Mouse (Mus musculus) Muller cell, postnatal 12 days (primary cell): ENCODE measurements around the gene Ccdc6.

Source experiments
- DNase-seq: peaks from one replicate; pipeline ENCODE4 v3.0.0-alpha.2; 2015; ENCODE audit errors: inconsistent ontology term

The Ccdc6 gene

DNA sequence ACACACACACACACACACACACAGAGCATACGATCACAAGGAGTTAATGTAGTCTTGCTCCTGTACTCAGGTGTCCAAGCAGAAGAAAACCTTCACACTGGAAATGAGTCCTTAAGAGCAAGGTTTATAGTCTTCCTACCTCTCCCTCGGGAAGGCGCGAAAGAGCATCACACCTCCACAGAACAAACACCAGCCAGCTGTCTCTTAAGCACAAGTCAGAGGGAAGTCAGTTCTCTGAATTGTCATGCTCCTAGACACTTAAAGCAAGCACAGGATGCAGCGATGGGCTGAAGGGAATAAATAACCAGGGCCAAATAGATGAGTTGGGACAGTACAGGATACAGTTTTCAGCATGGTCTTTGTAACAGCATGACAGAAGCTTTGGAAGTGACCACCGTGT is 35.8 kb downstream of the Ccdc6 start:
- DNase-seq = no peak

DNA sequence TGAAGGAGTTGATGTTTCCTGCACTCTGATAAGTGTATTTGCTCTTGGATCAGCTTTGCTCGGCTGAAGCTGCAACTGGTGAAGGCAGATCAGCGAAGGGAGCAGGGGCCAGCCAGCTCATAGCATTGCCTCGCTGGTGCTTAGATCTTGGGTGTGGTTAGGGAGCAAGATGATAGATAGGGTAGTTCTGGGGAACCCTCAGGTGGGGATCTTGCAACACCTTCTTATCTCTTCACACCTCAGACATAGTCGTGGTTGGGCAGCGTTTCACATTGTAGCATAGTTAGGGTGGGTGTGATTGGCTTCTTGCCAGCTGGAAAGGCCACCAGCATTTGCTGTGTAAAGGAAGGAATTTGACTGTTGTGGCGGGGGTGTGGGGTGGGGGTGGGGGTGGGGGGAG is 36.3 kb downstream of the Ccdc6 start:
- DNase-seq = no peak

DNA sequence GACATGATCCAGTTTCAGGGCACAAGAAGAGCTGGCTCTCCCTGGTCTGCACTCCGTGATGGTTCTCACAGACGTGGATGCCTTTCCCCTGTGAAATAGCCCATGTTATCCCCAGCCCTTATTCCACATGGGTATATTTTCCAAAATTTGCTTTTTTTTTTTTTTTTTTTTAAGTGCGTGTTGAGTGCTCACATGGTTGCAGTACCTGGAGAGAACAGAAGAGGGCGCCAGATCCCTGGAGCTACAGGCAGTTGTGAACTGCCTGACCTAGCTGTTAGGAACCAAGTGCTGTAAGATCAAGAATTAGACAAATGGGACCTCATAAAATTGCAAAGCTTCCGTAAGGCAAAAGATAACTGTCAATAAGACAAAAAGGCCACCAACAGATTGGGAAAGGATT is 38.8 kb downstream of the Ccdc6 start:
- DNase-seq = no peak

DNA sequence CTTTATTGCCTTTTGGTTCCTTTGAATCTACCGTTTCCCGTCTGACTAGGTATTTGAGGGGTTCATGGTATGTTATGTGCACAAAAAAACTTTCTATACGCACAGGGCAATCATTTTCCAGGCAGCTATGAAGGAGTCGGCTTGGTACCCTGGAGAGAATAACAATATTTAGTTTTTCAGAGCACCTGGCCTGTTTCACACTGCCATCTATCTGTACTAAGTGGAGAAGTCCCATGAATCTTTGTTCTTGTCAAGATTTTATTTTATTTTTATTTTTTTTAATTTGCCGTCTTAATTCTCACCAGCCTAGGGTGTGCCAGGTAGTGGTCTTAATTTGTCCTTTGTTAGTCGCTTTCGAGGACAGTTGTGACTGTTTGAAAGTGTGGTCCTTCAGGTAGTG is 40.7 kb downstream of the Ccdc6 start:
- no peak for DNase-seq

DNA sequence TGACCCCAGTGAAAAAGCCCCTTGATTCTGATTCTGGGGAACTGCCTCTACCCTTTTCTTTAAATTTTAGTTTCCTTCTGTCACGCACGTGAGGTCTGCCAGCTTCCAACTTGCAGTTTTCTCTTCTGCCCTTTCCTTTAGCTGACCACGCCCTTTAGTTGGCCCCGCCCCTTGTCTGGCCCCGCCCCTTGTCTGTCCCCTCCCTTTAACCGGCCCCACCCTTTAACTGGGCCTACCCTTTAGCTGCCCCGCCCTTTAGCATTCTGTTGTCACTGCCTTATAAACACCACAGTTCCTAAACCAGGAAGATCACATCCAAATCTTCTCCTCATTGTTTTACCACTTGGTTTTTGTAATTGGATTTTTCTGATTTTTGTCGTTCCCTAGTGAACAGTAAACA is 41.2 kb downstream of the Ccdc6 start:
- no peak for DNase-seq

DNA sequence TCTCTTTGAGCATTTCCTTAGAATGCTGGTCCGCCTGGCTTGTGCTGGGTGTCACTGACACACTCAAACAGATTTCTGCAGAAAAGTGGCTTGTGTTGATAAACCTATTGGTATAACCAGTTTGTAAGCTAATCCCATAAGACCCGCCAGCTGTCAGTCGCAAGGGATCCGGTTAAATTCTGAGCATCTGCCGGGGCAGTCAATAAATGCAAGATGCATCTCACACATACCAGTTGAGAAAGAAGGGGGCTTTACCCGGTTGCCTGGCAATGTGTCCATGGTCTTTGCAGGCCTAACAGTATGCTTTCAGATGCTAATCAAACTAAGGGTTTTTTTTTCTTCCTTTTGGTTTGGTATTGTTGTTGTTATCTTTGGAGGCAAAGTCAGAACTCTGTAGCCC is 42.4 kb downstream of the Ccdc6 start:
- no peak for DNase-seq

DNA sequence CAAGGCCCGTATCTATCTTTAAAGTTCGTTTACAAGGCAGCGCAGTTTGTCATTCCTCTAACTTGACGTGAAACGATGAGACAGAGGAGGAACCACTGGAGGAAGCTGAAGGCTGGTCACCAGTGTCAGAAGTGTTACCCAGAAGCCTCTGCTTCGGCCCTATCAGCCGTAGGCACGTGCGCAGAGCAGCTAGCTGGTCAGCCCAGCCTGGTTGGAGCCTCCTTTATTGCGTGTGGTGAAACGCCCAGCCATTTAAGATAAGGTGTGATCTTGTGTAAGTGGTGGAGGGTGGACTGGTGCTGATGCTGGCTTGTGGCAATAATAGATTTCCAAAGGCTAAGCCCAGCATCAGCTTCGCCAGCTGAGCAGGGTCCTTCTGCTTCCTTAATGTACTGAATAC is 43.5 kb downstream of the Ccdc6 start:
- no peak for DNase-seq

DNA sequence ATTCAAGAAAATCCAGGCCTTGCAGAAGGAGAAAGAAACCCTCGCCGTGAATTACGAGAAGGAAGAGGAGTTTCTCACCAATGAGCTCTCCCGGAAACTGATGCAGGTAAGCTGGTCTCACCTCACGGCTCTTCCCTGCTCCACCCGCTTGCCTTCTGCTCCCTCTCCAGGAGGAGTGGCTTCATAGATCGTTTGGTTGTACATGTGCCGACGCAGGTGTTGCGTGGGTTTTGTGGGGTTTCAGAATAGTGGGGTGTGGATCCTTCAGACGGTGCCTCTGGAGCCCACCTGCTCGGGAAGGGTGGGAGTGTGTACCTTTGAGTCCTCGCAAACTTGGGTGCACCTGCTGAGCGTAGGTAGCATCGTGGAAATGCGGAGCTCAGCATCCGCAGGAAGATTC is 45.7 kb downstream of the Ccdc6 start:
- no peak for DNase-seq

DNA sequence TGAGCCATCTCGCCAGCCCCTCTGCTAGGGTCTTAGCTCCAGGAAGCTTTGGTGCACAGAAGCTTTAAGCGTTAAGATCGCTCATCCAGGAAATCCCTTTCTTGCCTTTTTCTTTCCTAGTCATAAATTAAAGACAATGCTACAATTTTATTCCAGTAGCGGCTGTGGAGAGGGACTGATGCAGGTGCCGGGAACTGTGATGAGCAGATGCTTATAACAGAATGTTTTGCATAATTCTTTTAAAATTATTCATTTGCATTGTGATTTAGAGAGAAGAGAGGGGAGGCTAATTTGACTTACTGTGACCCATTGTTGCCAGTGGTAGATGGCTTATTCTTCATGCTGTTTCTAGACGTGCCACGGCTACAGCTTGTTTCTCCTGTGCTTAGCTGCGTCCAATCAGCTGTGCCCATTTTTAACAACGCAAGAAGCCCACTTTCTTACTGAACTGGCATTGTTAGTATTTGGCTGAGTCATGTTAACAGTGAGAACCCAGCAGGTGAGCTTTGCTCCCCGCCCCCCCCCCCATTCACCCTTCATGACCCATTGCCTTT is 47.2 kb downstream of the Ccdc6 start:
- DNase-seq = no peak

DNA sequence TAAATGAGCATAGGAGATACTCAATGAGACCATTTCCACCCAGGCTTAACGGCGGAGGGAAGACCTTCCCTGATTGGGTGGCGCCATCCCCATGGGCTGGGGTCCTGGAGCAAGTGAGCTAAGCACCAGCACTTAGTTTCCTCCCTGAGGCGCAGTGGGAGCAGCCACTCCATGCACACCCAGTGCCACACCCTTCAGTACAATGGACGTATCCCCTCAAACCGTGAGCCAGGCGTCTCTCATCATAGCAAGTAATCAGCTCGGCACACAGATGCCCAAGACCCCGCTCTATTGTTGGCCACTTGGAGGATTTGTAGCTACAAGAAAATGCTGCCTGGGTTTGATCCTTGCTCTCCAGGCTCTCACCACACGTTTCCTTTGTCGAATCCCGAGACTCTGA is 49.0 kb downstream of the Ccdc6 start:
- no peak for DNase-seq

DNA sequence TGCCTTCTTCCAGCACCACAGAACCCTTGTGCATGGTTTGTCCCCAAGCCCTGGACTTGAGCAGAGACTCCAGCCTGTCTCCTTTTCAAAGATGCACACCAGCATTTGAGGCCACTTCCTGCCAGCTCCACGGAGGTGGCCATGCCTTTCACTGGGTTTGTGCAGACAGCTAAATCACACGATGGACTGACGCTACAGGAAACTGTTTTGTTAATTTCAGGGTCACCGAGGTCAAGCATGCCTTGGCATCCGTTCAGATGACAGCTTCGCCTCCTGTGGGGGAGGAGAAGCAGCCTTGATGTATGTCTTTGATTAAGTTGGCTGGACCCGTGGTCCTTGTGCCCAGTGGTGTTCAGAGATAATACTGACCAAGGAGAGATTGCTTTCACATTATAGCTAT is 52.2 kb downstream of the Ccdc6 start:
- no peak for DNase-seq

DNA sequence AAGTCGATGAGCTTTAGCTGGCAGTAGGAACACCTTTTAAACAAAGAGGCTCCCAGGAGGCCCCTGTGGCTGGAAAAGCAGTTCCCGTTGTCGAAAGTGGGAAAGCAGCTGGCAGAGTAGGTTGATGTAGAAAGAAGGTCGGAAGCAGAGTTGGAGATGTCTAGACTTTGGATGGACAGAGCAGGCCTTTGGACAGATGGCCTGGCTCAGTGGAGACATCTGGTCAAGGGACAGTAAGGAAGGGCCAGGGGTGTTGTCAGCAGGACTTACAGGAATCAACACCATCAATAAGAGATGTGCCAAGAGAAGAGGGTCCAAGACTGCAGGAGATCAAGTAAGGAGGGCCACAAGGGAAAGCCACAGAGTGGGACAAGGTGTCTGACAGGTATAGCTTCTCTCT is 53.4 kb downstream of the Ccdc6 start:
- DNase-seq = no peak

DNA sequence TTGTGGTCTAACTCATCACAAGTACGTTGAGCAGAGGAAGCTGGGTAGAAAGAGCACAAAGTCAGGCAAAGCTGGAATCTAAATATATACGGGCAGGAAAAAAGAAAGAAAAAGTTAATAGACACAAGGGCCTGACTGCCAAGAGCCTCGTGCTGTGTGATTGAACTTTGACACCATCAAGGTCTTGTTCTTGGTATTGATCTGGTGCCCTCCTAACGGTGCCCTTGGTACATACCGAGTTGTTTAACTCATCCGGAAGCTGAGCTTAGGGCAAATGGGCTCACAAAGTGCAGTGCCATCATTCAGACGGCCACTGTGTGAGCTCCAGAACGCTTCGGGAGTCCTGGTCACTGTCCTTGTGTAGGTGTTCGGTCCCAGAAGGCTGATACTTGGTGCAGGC is 54.2 kb downstream of the Ccdc6 start:
- DNase-seq = no peak

DNA sequence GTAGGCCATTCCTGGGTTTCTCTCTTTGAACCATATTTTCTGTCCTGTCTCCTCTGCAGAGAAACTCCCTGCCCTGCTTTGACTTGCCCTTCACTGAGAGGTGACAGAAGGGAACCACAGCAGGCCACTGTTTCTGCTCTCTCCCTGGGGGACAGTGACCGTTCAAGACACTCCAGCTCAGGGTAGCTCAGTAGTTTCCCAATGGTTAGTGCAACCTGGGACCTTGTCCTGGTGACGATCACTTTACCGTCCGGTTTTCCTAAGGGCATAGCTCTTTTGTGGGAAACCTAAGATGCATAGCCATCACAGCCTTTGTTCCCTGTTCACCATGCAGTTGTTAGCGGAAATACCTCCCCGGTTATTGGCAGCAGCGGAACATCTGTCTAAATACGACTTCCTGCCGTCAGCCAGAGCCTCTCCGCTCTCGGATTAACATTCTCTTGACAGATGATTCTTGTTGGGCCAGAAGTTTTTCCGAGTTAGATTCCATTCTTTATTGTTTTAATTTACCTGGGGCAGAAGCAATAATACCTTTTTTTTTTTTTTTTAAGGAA is 55.3 kb downstream of the Ccdc6 start:
- no peak for DNase-seq

DNA sequence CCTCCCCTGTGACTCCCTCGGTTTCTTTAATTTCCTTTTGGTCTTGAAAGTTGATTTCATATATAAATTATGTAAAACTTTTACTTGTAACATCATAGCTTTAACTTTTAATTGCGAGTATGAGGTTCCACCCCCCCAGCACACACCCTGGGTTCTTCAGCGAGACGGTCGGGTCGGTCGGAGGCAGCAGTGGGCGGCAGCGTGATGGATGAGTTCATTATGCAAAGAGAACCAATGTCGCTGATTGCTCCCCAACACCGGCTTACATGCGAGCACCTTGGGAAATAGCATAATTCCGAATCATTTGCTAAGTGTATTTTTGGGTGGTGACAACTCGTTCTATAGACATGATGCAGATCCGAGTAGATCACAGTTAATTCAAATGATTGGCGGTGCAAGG is 56.9 kb downstream of the Ccdc6 start:
- no peak for DNase-seq

DNA sequence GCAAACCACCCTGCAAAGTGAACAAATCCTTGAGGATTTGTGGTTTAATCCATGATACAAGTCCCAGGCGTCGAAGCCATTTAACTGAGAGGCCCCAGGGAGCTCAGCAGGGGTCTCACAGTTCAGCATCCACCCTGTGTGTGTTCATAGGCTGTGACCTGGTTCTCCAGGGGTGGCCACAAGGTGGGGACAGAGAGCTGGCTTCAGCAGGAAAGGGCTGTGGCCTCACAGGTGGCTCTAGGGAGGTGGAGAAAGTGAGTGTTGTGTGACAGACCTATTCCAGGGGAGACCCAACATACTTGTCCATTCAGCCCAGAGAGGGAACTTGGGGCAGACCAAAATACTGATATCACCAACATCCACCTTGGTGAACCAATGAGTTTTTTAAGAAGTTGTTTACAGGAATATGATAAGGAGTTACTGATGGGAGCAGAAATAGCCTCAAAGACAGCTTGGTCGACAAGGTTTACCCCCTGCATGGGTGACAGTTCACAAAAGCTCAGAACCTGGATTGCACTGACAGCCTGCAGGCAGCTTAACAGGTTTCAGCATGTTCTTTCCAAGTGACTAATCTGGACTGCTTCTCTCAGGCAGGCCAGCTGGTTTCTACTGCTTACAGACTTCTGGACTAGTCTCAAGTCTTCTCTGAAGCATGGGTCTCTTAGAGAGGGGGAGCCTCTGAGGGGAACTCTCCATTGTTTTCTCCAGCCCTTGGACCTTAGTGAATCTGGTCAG is 59.7 kb downstream of the Ccdc6 start:
- no peak for DNase-seq

DNA sequence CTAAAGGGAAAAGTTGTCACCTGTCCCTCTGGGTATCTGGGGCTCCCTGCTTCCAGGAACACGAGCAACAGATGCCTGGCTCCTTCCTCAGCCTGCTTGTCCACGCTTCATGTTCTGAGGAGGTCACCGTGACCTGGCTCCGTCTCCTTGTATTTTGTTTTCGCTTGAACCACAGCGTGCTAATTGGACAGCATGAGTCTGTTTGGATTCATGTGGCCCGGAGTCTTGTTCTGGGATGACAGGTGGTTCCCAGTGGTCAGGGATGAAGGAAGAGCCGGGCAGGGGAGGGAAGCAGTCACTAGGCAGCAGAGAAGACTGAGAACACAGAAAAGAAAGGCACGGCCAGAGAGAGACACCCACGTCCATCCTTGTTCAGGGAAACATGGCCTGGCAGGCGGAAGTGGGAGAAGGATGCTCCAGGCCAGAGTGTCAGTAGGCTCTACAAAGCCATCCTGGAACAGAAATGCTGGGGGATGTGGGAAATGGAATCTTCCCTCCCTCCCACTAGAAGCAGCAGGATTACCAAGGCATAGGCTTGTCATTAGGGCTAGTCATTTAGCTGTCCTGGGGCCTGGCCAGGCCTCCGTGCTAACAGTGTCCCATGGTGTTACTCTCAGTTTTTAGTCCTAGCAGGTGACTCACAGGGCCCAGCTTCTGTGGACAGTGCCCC is 62.9 kb downstream of the Ccdc6 start:
- DNase-seq = peak; percentile 85

DNA sequence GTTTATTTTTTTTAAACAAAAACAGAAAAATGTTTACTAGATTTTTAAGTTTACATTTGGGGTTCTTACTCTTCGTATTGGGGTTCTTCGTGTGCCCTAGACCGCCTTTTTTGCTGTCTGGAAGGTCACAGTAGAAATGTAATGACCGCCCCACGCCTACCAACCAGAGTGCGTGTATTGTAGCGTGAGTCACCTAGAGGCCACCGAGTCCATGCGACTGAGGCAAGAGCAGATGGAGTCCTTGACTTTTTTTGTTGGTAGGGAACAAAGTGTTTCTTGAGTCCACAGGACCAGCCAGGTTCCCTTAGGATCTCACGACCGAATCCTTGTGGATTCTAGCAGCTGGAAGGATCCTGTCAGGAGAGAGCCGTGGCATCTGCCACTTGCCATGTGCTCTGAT is 63.9 kb downstream of the Ccdc6 start:
- DNase-seq = no peak

DNA sequence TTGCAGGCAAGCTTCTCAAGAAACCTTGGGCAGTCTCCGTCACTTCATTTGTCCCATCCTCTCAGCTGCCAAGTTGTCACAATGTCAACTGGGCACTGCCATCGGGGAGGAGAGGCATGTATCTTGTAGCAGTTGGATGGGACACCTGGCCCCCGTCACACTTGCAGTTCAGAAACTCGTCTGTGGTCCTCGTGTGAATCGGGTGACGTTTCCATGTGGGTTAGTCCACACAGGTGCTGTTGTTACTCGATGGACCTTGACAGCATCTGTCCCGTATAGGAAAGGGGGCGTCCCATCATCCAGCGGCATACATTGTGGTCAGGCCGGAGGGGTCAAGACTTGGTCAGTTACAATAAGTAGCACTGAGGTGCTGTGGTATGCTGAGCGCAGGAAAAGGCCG is 64.6 kb downstream of the Ccdc6 start:
- no peak for DNase-seq

DNA sequence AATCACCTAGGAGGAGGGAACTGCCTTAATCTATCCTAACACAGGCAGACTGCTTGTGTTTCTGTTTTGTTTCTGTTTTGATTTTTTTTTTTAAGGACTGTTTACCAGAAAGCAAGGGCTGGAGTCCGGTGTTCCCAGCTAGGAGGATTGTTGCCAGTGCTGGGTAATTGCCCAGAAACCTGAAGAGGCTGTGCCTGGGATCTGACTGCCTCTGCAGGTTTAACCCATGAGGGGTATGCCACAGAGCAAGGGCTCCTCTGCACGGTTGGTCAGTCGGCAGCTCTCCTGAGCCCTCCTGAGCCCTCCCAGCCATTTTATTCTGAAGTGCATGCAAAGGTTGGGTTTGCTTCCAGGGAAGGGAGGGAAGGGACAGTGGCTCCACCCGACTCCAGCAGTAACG is 66.8 kb downstream of the Ccdc6 start:
- no peak for DNase-seq

DNA sequence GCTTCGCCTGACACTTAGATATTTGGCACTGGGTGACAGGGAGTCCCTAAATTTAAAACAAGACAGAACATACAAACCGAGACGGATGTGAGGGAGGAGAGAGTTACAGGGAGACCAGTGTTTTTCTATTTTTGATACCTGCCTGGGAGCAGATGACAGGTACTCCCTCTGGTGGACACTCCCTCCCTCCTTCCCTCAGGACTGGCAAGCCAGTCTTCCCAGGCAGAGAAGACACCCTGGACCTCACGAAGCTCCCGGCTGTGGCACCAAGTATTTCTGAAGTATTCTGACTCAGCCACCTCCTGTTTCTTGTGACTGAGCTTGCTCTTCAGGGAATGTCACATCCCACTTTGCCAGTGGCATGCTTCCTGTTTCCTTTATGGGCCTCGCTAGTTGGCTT is 69.0 kb downstream of the Ccdc6 start:
- DNase-seq = no peak

DNA sequence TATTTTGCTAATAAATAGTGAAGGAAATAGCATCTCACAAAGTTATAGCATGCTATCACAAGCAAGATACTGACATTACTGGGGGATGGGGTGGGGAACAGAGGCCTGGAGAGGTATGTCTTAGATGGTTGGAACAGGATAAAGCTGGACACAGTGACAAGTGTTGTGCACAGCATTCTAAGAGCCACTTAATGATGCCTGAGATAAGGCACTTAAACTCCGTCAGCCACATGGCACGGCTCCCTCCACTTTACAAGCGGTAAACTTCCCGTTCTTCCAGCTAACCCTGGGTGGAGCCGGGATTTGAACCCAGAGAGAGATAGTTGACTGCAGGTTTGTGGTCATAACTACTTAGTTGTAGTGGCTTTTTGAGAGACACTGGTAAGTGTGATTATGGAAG is 69.5 kb downstream of the Ccdc6 start:
- DNase-seq = no peak

DNA sequence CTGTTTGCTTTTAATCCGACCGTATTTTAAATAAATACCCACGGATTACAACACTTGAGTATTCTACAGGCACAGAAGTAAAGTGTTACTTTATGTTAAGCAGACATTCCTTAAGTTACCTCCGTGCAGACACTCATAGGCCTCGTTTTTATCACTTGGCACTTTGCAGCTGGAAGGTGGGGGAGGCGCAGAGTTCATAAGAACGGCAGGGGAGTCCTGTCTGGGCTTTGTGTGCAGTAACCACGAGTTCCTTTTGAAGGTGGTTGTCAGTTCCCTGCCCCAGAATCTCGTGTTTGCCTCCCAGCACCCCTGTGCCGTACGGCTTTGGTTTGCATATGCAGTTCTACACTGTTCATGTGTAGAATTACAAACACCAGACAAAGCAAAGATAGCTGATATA is 70.7 kb downstream of the Ccdc6 start:
- DNase-seq = no peak
